Mouse (Mus musculus) neural tube, embryonic 15.5 days (tissue): ENCODE data around the gene Capn9. TPM values are rescaled to one million over a fixed set of nuclear protein-coding genes. Genes with fewer than 3 reads are reported as not detected.
A peak's percentile ranks its signal among the peaks of the same experiment; 100 is the strongest.

Experiments
- ATAC-seq: fragments of 200-750 bp; cut with Nextera tagmentation; 2 replicates; pipeline ENCODE4 v1.8.0; 2017; ENCODE audit warnings: mild to moderate bottlenecking, moderate TSS enrichment, moderate library complexity; ENCODE audit not compliant: low FRiP score
- H3K27ac ChIP-seq: fragments of 300-500 bp; sonication (generic); replicated peaks from 2 replicates; pipeline ENCODE4 v1.5.1; 2015; ENCODE audit warnings: mild to moderate bottlenecking, inconsistent platforms
- H3K27me3 ChIP-seq: fragments of 300-500 bp; sonication (generic); replicated peaks from 2 replicates; pipeline ENCODE4 v1.6.1; 2015; ENCODE audit warnings: inconsistent platforms
- H3K36me3 ChIP-seq: fragments of 300-500 bp; sonication (generic); 2 replicates; pipeline ENCODE4 v1.6.1; 2015; ENCODE audit warnings: inconsistent platforms
- H3K4me1 ChIP-seq: fragments of 300-500 bp; sonication (generic); 2 replicates; pipeline ENCODE4 v1.6.1; 2015; ENCODE audit warnings: inconsistent platforms
- H3K4me2 ChIP-seq: fragments of 300-500 bp; sonication (generic); 2 replicates; pipeline ENCODE4 v1.6.1; 2015; ENCODE audit warnings: inconsistent platforms, mild to moderate bottlenecking, moderate library complexity
- H3K4me3 ChIP-seq: fragments of 300-500 bp; sonication (generic); replicated peaks from 2 replicates; pipeline ENCODE4 v1.5.1; 2015; ENCODE audit warnings: mild to moderate bottlenecking, inconsistent platforms
- H3K9ac ChIP-seq: fragments of 300-500 bp; sonication (generic); replicated peaks from 2 replicates; pipeline ENCODE4 v1.6.1; 2015; ENCODE audit warnings: mild to moderate bottlenecking, inconsistent platforms
- H3K9me3 ChIP-seq: fragments of 300-500 bp; sonication (generic); replicated peaks from 2 replicates; pipeline ENCODE4 v1.6.1; 2016; ENCODE audit warnings: inconsistent platforms
- WGBS: fragments of 180-500 bp; shearing (Covaris S2); methylation state at CpG from one replicate; pipeline ENCODE4 v1.1.7; 2015; ENCODE audit warnings: mixed read lengths; 5-methylcytosine and 5-hydroxymethylcytosine counted together
- polyA plus RNA-seq: library from polyadenylated mRNA; unstranded; fragments of >200 nt; fragmentation: Nextera tagmentation; extraction: Ambion mirVana; gene quantifications from 2 replicates; pipeline ENCODE4 v1.2.1, GENCODE M21; 2015

Capn9 gene
- polyA plus RNA-seq, 1 experiment from 2014 or later = 0.45 TPM

DNA sequence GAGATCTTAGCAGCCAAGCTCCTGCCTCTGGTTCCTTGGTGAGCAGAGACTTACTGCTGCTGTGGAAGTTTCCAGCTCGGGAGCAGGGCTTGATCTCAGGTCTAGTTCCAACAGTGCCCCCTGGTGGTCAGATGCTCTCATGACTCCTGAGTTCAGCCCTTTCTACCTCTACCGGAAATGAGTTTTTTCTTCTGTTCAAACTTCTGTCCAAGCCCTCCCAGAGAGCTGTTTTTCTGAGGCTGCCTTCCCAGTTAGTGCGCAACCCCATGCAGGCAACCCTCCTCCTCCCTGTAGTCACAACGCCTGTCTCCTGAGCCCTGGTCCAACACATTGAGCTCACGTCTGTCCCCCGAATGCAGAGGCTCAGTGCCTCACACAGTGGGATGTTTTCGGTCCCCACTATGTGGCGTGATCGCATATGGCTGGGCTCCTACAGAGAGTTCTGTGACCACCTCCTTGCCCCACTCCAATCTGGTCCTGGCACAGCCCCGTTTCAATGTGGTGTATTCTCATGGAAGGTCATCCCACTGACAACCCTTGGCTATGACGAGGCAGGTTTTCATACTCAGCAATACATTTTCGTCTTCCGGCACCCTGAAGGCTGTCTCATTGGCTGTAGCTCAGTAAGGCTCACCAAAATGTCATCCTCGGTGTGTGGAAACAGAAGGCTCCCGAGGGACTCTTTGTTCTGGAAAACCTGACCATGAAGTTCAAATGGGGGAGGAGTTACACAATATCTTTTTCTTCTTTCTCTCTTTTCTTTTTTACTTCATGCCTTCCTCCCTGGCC, 2.2 kb upstream of the Capn9 start:
- no peak overlapping the region for H3K4me2 ChIP-seq
- peaks cover 17% of the 10 kb centered on the region; the same call in 1 of the 2 replicates for H3K4me1 ChIP-seq
- H3K4me3 ChIP-seq = no peak overlapping the region
- H3K9ac ChIP-seq = no peak overlapping the region
- WGBS = 62% methylated on average over 15 of the region's 15 CpGs
- no peak overlapping the region; the same call in 1 of the 2 replicates for H3K27ac ChIP-seq
- H3K36me3 ChIP-seq = no peaks in the 10 kb centered on the region
- H3K9me3 ChIP-seq = no peaks in the 10 kb centered on the region
- peak; percentile 65 for ATAC-seq
- H3K27me3 ChIP-seq = no peaks in the 10 kb centered on the region

GRCm38 (mm10) chr8:124576751-124577150, 840 bp downstream of the Capn9 start:
- H3K4me1 ChIP-seq = peaks cover 5% of the 10 kb centered on the region; the same call in 1 of the 2 replicates
- H3K9me3 ChIP-seq = no peaks in the 10 kb centered on the region
- WGBS = 85% methylated on average over 1 of the region's 1 CpGs
- H3K4me3 ChIP-seq = no peak overlapping the region
- no peaks in the 10 kb centered on the region for H3K36me3 ChIP-seq
- no peak overlapping the region for H3K27ac ChIP-seq
- no peak overlapping the region for H3K9ac ChIP-seq
- no peak for ATAC-seq
- H3K4me2 ChIP-seq = no peak overlapping the region
- H3K27me3 ChIP-seq = no peaks in the 10 kb centered on the region

- H3K36me3 ChIP-seq = no peaks in the 10 kb centered on the region
- H3K27ac ChIP-seq = 0 out of 2 replicates have a peak overlapping the region, but pooled peaks have one; percentile 3
- H3K4me2 ChIP-seq = no peak overlapping the region
- no peak overlapping the region for H3K9ac ChIP-seq
- H3K27me3 ChIP-seq = no peaks in the 10 kb centered on the region
- H3K9me3 ChIP-seq = no peaks in the 10 kb centered on the region
- WGBS = 57% methylated on average over 3 of the region's 3 CpGs
- H3K4me3 ChIP-seq = no peak overlapping the region
- no peak for ATAC-seq
- peaks cover 7% of the 10 kb centered on the region; the same call in 1 of the 2 replicates for H3K4me1 ChIP-seq
Observed at GRCm38 (mm10) chr8:124585718-124586425, 10.0 kb downstream of the Capn9 start.

DNA sequence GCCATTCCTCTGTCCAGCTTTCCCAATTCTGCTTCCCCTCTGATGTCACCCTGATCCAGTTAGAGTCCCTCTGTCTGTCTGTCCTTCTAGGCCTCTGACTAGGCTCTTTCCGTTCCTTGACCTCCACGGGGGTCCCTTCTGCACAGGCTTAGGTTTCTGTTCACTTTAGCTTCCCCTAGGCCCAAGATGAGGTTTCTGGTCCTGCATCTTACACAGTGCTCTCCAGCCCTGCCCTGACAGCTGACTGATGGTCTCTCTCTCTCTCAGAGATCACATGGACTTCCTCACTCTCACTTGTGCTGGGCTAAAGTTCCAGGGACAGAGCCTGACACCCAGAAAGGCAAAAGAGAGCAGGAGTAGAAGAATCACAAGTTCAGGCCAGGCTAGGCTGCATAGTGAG, 10.6 kb downstream of the Capn9 start:
- no peaks in the 10 kb centered on the region for H3K9me3 ChIP-seq
- ATAC-seq = no peak
- H3K27ac ChIP-seq = no peak overlapping the region
- H3K4me1 ChIP-seq = peaks cover 7% of the 10 kb centered on the region; the same call in 1 of the 2 replicates
- H3K4me2 ChIP-seq = no peak overlapping the region
- no peaks in the 10 kb centered on the region for H3K36me3 ChIP-seq
- no peak overlapping the region for H3K9ac ChIP-seq
- no peak overlapping the region for H3K4me3 ChIP-seq
- 88% methylated on average over 2 of the region's 2 CpGs for WGBS
- no peaks in the 10 kb centered on the region for H3K27me3 ChIP-seq

- H3K27me3 ChIP-seq = no peaks in the 10 kb centered on the region
- H3K9ac ChIP-seq = no peak overlapping the region
- 84% methylated on average over 4 of the region's 4 CpGs for WGBS
- H3K9me3 ChIP-seq = no peaks in the 10 kb centered on the region
- peaks cover 7% of the 10 kb centered on the region; the same call in 1 of the 2 replicates for H3K4me1 ChIP-seq
- no peak overlapping the region for H3K4me3 ChIP-seq
- no peaks in the 10 kb centered on the region for H3K36me3 ChIP-seq
- ATAC-seq = no peak
- no peak overlapping the region for H3K27ac ChIP-seq
- H3K4me2 ChIP-seq = no peak overlapping the region
Observed at GRCm38 (mm10) chr8:124589393-124589792, 13.5 kb downstream of the Capn9 start.

- ATAC-seq = no peak
- no peak overlapping the region for H3K4me3 ChIP-seq
- no peaks in the 10 kb centered on the region for H3K36me3 ChIP-seq
- H3K9ac ChIP-seq = no peak overlapping the region
- H3K9me3 ChIP-seq = no peaks in the 10 kb centered on the region
- no peaks in the 10 kb centered on the region for H3K4me1 ChIP-seq
- H3K27ac ChIP-seq = no peak overlapping the region
- no peak overlapping the region for H3K4me2 ChIP-seq
- WGBS = 76% methylated on average over 5 of the region's 5 CpGs
- no peaks in the 10 kb centered on the region for H3K27me3 ChIP-seq
Observed at GRCm38 (mm10) chr8:124604066-124604465, 28.2 kb downstream of the Capn9 start.

GRCm38 (mm10) chr8:124608239-124608971, 32.5 kb downstream of the Capn9 start:
- no peaks in the 10 kb centered on the region for H3K9me3 ChIP-seq
- ATAC-seq = no peak
- no peak overlapping the region for H3K27ac ChIP-seq
- H3K36me3 ChIP-seq = no peaks in the 10 kb centered on the region
- H3K27me3 ChIP-seq = no peaks in the 10 kb centered on the region
- H3K4me1 ChIP-seq = no peaks in the 10 kb centered on the region
- H3K9ac ChIP-seq = no peak overlapping the region
- H3K4me3 ChIP-seq = no peak overlapping the region
- 73% methylated on average over 13 of the region's 13 CpGs for WGBS
- no peak overlapping the region for H3K4me2 ChIP-seq

- Histone ChIP-seq H3K27me3 (no peaks in the 10 kb centered on the region), H3K4me3 (no peak overlapping the region), H3K4me2 (no peak overlapping the region), H3K36me3 (no peaks in the 10 kb centered on the region), H3K9me3 (no peaks in the 10 kb centered on the region), H3K27ac (no peak overlapping the region), H3K9ac (no peak overlapping the region), H3K4me1 (no peaks in the 10 kb centered on the region)
- no peak for ATAC-seq
- WGBS = 87% methylated on average over 9 of the region's 9 CpGs
Observed at GRCm38 (mm10) chr8:124608972-124609353, 33.1 kb downstream of the Capn9 start.

GRCm38 (mm10) chr8:124614325-124614724, 38.4 kb downstream of the Capn9 start:
- no peak overlapping the region for H3K4me3 ChIP-seq
- H3K36me3 ChIP-seq = no peaks in the 10 kb centered on the region
- no peak overlapping the region for H3K9ac ChIP-seq
- H3K4me1 ChIP-seq = peaks cover 13% of the 10 kb centered on the region
- H3K4me2 ChIP-seq = no peak overlapping the region
- H3K9me3 ChIP-seq = no peaks in the 10 kb centered on the region
- no peak for ATAC-seq
- WGBS = 87% methylated on average over 6 of the region's 6 CpGs
- H3K27ac ChIP-seq = no peak overlapping the region
- H3K27me3 ChIP-seq = peaks cover 9% of the 10 kb centered on the region; the same call in 1 of the 2 replicates

DNA sequence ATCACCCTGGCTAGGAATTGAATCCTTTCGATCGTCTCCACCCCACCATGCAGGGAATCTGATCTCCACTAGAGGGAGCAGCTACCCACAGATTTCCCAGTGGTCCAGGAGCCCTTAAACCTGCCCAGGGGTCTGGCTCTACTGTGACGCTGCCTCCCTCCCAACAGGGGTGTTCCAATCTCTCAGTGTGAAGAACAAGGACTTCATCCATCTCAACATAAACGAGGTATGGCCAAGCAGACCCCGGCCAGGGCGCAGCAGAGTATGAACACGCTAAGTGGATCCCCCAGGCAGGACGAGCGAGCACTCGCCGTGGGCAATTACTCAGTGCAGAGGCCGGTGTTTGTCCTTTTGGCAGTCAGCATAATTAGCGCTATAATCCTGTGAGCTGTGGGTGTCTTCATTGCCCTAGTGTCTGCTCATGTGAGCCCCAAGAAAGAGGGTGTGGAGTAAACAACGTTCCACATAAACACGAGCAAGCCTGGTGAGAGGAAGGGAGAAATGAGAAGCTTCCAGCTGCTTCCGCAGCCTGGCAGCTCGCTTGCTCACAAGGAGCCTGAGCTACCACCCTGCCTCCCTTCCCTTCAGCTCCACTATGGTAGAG, 41.5 kb downstream of the Capn9 start:
- Histone ChIP-seq H3K27ac (peak overlapping the region; percentile 64), H3K36me3 (no peaks in the 10 kb centered on the region), H3K4me2 (peak overlapping the region; percentile 61), H3K4me3 (peak overlapping the region; percentile 36), H3K27me3 (peaks cover 9% of the 10 kb centered on the region; the same call in 1 of the 2 replicates), H3K9me3 (no peaks in the 10 kb centered on the region), H3K9ac (peak overlapping the region; percentile 28), H3K4me1 (peaks cover 13% of the 10 kb centered on the region)
- ATAC-seq = peak; percentile 73
- WGBS = 4% methylated on average over 17 of the region's 17 CpGs

- H3K27me3 ChIP-seq = peaks cover 9% of the 10 kb centered on the region; the same call in 1 of the 2 replicates
- 60% methylated on average over 9 of the region's 9 CpGs for WGBS
- H3K4me3 ChIP-seq = no peak overlapping the region
- H3K36me3 ChIP-seq = no peaks in the 10 kb centered on the region
- H3K4me2 ChIP-seq = 0 out of 2 replicates have a peak overlapping the region, but pooled peaks have one; percentile 61
- H3K4me1 ChIP-seq = peaks cover 13% of the 10 kb centered on the region
- no peak overlapping the region for H3K27ac ChIP-seq
- ATAC-seq = no peak
- H3K9me3 ChIP-seq = no peaks in the 10 kb centered on the region
- no peak overlapping the region for H3K9ac ChIP-seq
Observed at GRCm38 (mm10) chr8:124618252-124618651, 42.3 kb downstream of the Capn9 start.
